Mouse (Mus musculus) thymus, postnatal 0 days (tissue): Measurements from ENCODE around the gene Zeb2. TPM values are rescaled to one million over a fixed set of nuclear protein-coding genes. Genes with fewer than 3 reads are reported as not detected.

Source experiments
- DNase-seq: peaks from one replicate; pipeline ENCODE4 v3.0.0-alpha.2; 2015; ENCODE audit warnings: low spot score
- polyA plus RNA-seq: library from polyadenylated mRNA; unstranded; fragments of >200 nt; fragmentation: Nextera tagmentation; extraction: Ambion mirVana; gene quantifications from 2 replicates; pipeline ENCODE4 v1.2.1, GENCODE M21; 2015

Gene Zeb2
- polyA plus RNA-seq, 1 experiment from 2014 or later, result 4.8 TPM

GRCm38 (mm10) chr2:45063300-45063890, 53.8 kb downstream of the Zeb2 start:
- no peak for DNase-seq

GRCm38 (mm10) chr2:45062136-45062535, 55.1 kb downstream of the Zeb2 start:
- DNase-seq, result no peak

- DNase-seq, result no peak
These were observed 56.4 kb downstream of the Zeb2 start for GRCm38 (mm10) chr2:45060768-45061167.

GRCm38 (mm10) chr2:45060202-45060601, 57.0 kb downstream of the Zeb2 start:
- DNase-seq, result no peak

GRCm38 (mm10) chr2:45059599-45059998, 57.6 kb downstream of the Zeb2 start:
- DNase-seq, result no peak

- DNase-seq, result no peak
These were observed 58.2 kb downstream of the Zeb2 start for GRCm38 (mm10) chr2:45059010-45059409.

- no peak for DNase-seq
These were observed 59.0 kb downstream of the Zeb2 start for GRCm38 (mm10) chr2:45058183-45058582.

GRCm38 (mm10) chr2:45056856-45057562, 60.2 kb downstream of the Zeb2 start:
- no peak for DNase-seq

- DNase-seq, result no peak
These were observed 61.3 kb downstream of the Zeb2 start for GRCm38 (mm10) chr2:45055926-45056325.

- DNase-seq, result no peak
These were observed 62.1 kb downstream of the Zeb2 start for GRCm38 (mm10) chr2:45055034-45055615.

GRCm38 (mm10) chr2:45054070-45055025, 62.8 kb downstream of the Zeb2 start:
- no peak for DNase-seq

GRCm38 (mm10) chr2:45052587-45052986, 64.6 kb downstream of the Zeb2 start:
- DNase-seq, result no peak

- DNase-seq, result no peak
These were observed 65.9 kb downstream of the Zeb2 start for GRCm38 (mm10) chr2:45051321-45051720.

GRCm38 (mm10) chr2:45049923-45050322, 67.3 kb downstream of the Zeb2 start:
- DNase-seq, result no peak

- no peak for DNase-seq
These were observed 67.9 kb downstream of the Zeb2 start for GRCm38 (mm10) chr2:45049279-45049678.

GRCm38 (mm10) chr2:45040706-45041312, 76.4 kb downstream of the Zeb2 start:
- no peak for DNase-seq

GRCm38 (mm10) chr2:45039503-45039902, 77.7 kb downstream of the Zeb2 start:
- DNase-seq, result no peak

- DNase-seq, result no peak
These were observed 89.0 kb downstream of the Zeb2 start for GRCm38 (mm10) chr2:45028091-45028638.

- DNase-seq, result no peak
These were observed 99.9 kb downstream of the Zeb2 start for GRCm38 (mm10) chr2:45017186-45017800.

- no peak for DNase-seq
These were observed 103.9 kb downstream of the Zeb2 start for GRCm38 (mm10) chr2:45013325-45013724.
